Mouse (Mus musculus) stomach, embryonic 14.5 days (tissue): ENCODE data around the gene Olfr875. TPM values are rescaled to one million over a fixed set of nuclear protein-coding genes. Genes with fewer than 3 reads are reported as not detected.
"Not testable (repeated sequence)": the region's sequence is repeated elsewhere in the genome, so short reads cannot be mapped to it uniquely, and the experiment has no call there.

ENCODE experiments used
- ATAC-seq: fragments of 200-750 bp; cut with Nextera tagmentation; 2 replicates; pipeline ENCODE4 v1.8.0; 2017; ENCODE audit warnings: low read depth, moderate TSS enrichment; ENCODE audit not compliant: insufficient number of reproducible peaks, insufficient read depth, low FRiP score
- H3K27ac ChIP-seq: fragments of 300-500 bp; sonication (generic); 2 replicates; pipeline ENCODE4 v1.5.1; 2014; ENCODE audit warnings: mild to moderate bottlenecking, low read length, moderate library complexity, mixed read lengths
- H3K27me3 ChIP-seq: fragments of 300-500 bp; sonication (generic); 2 replicates; pipeline ENCODE4 v1.6.1; 2014; ENCODE audit warnings: low read length, control low read depth, mixed read lengths; ENCODE audit not compliant: control insufficient read depth, insufficient read depth
- H3K36me3 ChIP-seq: fragments of 300-500 bp; sonication (generic); 2 replicates; pipeline ENCODE4 v1.6.1; 2014; ENCODE audit warnings: mild to moderate bottlenecking, control low read depth, low read length, moderate library complexity, mixed read lengths; ENCODE audit not compliant: control insufficient read depth, insufficient read depth
- H3K4me1 ChIP-seq: fragments of 300-500 bp; sonication (generic); 2 replicates; pipeline ENCODE4 v1.6.1; 2014; ENCODE audit warnings: low read length, control low read depth, mixed read lengths; ENCODE audit not compliant: control insufficient read depth, insufficient read depth
- H3K4me2 ChIP-seq: fragments of 300-500 bp; sonication (generic); replicated peaks from 2 replicates; pipeline ENCODE4 v1.6.1; 2014; ENCODE audit warnings: low read depth, low read length, control low read depth
- H3K4me3 ChIP-seq: fragments of 300-500 bp; sonication (generic); 2 replicates; pipeline ENCODE4 v1.5.1; 2014; ENCODE audit warnings: low read depth, low read length, control low read depth
- H3K9ac ChIP-seq: fragments of 300-500 bp; sonication (generic); replicated peaks from 2 replicates; pipeline ENCODE4 v1.6.1; 2014; ENCODE audit warnings: low read depth, mild to moderate bottlenecking, control low read depth, low read length, moderate library complexity, mixed read lengths
- H3K9me3 ChIP-seq: fragments of 300-500 bp; sonication (generic); 2 replicates; pipeline ENCODE4 v1.6.1; 2016; ENCODE audit warnings: low read depth, low read length, control low read depth; ENCODE audit not compliant: control insufficient read depth
- WGBS: fragments of 180-500 bp; shearing (Covaris S2); extraction: QIAGEN DNeasy Blood & Tissue Kit; methylation state at CpG from one replicate; pipeline ENCODE4 v1.1.7; 2014; 5-methylcytosine and 5-hydroxymethylcytosine counted together
- polyA plus RNA-seq: library from polyadenylated mRNA; unstranded; fragments of >200 nt; fragmentation: Nextera tagmentation; extraction: Ambion mirVana; gene quantifications from 2 replicates; pipeline ENCODE4 v1.2.1, GENCODE M21; 2014

The Olfr875 gene
- polyA plus RNA-seq, 1 experiment from 2014 or later = not detected

GRCm38 (mm10) chr9:37782766-37783260 lies 11.2 kb downstream of the Olfr875 start:
- 2% methylated on average over 7 of the region's 7 CpGs for WGBS
- Histone ChIP-seq H3K36me3 (no peaks in the 10 kb centered on the region), H3K4me3 (no peak overlapping the region), H3K4me1 (no peaks in the 10 kb centered on the region), H3K9ac (no peak overlapping the region), H3K27me3 (no peaks in the 10 kb centered on the region), H3K27ac (no peak overlapping the region), H3K4me2 (no peak overlapping the region; the same call in 1 of the 2 replicates), H3K9me3 (no peaks in the 10 kb centered on the region)
- ATAC-seq = peak; percentile 63

GRCm38 (mm10) chr9:37783394-37784387 lies 12.0 kb downstream of the Olfr875 start:
- H3K4me3 ChIP-seq, H3K9me3 ChIP-seq, H3K36me3 ChIP-seq, H3K4me1 ChIP-seq, H3K27me3 ChIP-seq, H3K27ac ChIP-seq, H3K9ac ChIP-seq, H3K4me2 ChIP-seq: not testable (repeated sequence)
- ATAC-seq = peak; percentile 61
- WGBS = 64% methylated on average over 10 of the region's 15 CpGs

- Histone ChIP-seq H3K27me3 (no peaks in the 10 kb centered on the region), H3K4me3 (no peak overlapping the region), H3K4me1 (no peaks in the 10 kb centered on the region), H3K9ac (no peak overlapping the region), H3K9me3 (no peaks in the 10 kb centered on the region), H3K4me2 (no peak overlapping the region), H3K36me3 (no peaks in the 10 kb centered on the region), H3K27ac (no peak overlapping the region)
- WGBS = 72% methylated on average over 2 of the region's 2 CpGs
- no peak for ATAC-seq
These were observed 14.8 kb downstream of the Olfr875 start for GRCm38 (mm10) chr9:37786411-37786810.

DNA sequence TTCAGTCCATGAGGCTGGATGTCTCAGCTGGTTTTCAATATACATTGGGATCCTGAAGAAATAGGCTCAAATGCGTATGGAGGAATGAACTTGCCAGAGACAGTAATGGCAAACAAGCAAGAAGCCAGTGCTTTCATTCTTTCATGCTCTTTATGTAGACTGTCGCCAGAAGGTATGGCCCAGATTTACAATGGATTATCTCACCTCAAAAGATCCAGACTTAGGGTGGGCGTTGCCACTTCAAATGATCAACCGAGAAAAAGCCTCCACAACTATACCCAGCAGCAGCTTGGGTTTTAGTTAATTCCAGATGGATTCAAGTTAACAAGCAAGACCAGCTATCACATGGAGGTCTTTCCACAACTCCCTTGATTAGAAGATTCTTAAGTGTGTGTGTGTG lies 30.4 kb downstream of the Olfr875 start:
- Histone ChIP-seq H3K27ac (no peak overlapping the region), H3K27me3 (no peaks in the 10 kb centered on the region), H3K36me3 (no peaks in the 10 kb centered on the region), H3K4me3 (no peak overlapping the region), H3K4me1 (no peaks in the 10 kb centered on the region), H3K9me3 (no peaks in the 10 kb centered on the region), H3K9ac (no peak overlapping the region), H3K4me2 (no peak overlapping the region)
- no peak for ATAC-seq
- 77% methylated on average over 4 of the region's 4 CpGs for WGBS

DNA sequence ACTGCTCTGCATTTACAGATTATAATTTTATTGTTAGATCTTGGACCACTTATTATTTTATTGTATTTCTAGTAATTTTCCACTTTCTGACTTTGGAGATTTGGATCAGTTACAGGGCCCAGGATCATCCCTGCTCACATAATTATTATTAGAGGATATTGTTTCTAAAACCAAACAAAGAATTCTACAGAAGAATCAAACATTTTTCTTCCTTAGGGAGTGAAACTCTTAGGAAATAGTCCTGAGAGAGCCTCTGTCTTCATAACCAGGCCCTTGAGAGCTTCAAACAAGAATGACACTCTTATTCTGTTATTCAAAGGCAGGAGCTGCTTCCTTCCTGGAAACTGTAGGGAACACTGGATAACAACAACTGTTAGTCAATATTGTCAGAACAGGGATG lies 31.1 kb downstream of the Olfr875 start, which contains the start of gene Olfr876:
Olfr876 (plus strand) TSS at position 301 of the 400 bp plus-strand sequence.
- Histone ChIP-seq H3K27ac (no peak within 1 kb of the TSS), H3K36me3 (no peaks in the 10 kb centered on the region), H3K4me1 (no peaks in the 10 kb centered on the region), H3K4me2 (no peak within 1 kb of the TSS), H3K27me3 (no peaks in the 10 kb centered on the region), H3K4me3 (no peak within 1 kb of the TSS), H3K9me3 (no peaks in the 10 kb centered on the region), H3K9ac (no peak within 1 kb of the TSS)
- ATAC-seq = no peak

- Histone ChIP-seq H3K4me2 (no peak overlapping the region), H3K4me3 (no peak overlapping the region), H3K4me1 (no peaks in the 10 kb centered on the region), H3K9me3 (no peaks in the 10 kb centered on the region), H3K27me3 (no peaks in the 10 kb centered on the region), H3K27ac (no peak overlapping the region), H3K36me3 (no peaks in the 10 kb centered on the region), H3K9ac (no peak overlapping the region)
- no peak for ATAC-seq
These were observed 35.6 kb downstream of the Olfr875 start for GRCm38 (mm10) chr9:37807235-37807634.

GRCm38 (mm10) chr9:37808456-37808855 lies 36.8 kb downstream of the Olfr875 start:
- H3K4me2 ChIP-seq = no peak overlapping the region
- no peaks in the 10 kb centered on the region for H3K36me3 ChIP-seq
- no peaks in the 10 kb centered on the region for H3K27me3 ChIP-seq
- H3K4me3 ChIP-seq = no peak overlapping the region
- ATAC-seq = no peak
- H3K4me1 ChIP-seq = no peaks in the 10 kb centered on the region
- WGBS = 79% methylated on average over 3 of the region's 3 CpGs
- H3K9me3 ChIP-seq = no peaks in the 10 kb centered on the region
- no peak overlapping the region for H3K9ac ChIP-seq
- no peak overlapping the region for H3K27ac ChIP-seq

DNA sequence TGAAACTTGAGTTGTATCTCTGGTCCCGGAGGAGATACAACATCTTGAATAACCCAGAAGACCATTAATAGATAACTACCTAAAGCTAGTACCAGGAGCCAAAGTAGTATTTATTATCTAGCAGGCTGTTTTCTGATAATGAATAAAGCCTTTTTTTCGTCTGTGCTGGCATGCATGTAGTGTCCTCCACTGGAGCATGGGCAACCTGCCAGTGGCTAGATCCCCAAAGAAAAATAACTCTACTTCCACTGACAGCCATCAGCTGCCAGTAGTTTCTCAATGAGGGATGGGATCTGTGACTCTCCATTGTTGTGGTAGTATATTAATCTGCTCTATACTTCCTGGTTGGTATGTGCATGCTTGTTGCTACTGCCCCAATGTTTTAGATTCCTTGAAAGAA lies 37.3 kb downstream of the Olfr875 start:
- H3K4me3 ChIP-seq = no peak overlapping the region
- no peak overlapping the region for H3K9ac ChIP-seq
- no peaks in the 10 kb centered on the region for H3K36me3 ChIP-seq
- ATAC-seq = no peak
- no peak overlapping the region for H3K27ac ChIP-seq
- no peaks in the 10 kb centered on the region for H3K4me1 ChIP-seq
- WGBS = 72% methylated on average over 2 of the region's 2 CpGs
- H3K27me3 ChIP-seq = no peaks in the 10 kb centered on the region
- no peaks in the 10 kb centered on the region for H3K9me3 ChIP-seq
- H3K4me2 ChIP-seq = no peak overlapping the region
